Mouse (Mus musculus) heart, adult 2 months (tissue): Measurements from ENCODE around the gene Sf3b4.

Experiments used
- CTCF ChIP-seq: fragments of 200-600 bp; IDR thresholded peaks from 2 replicates; pipeline ENCODE4 v1.8.1; 2022; ENCODE audit warnings: antibody characterized with exemption, mild to moderate bottlenecking, moderate library complexity
- POLR2A ChIP-seq: fragments of 200-500 bp; IDR thresholded peaks from 2 replicates; pipeline ENCODE4 v1.6.1; 2011; ENCODE audit warnings: mild to moderate bottlenecking, low read depth, low read length, control low read depth; ENCODE audit not compliant: insufficient read depth

DNA sequence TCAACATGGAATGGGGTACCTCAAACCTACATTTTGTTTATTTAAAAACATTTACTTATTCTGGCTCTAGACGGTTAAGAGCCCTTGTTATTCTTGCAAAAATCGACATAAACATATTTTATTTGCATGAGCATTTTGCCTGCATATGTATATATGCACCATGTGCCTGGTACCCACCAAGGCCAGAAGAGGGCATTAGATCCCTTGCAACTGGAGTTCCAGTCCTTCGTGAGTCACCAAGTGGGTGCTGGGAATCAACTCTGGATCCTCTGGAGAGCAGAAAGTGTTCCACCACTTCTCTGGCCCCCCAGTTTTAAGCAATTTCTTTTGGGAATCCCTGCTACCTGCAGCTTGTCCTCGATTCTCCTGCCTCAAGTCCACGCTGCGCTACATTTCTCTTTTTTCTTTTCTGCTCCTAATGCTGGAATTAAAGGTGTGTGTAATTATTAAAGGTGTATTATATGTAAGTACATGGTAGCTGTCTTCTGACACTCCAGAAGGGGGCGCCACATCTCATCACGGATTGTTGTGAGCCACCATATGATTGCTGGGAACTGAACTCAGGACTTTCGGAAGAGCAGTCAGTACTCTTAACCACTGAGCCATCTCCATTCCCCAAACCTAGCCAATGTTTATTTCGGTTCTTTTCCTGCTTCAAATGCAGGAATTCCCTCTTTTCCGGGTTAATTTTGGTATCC lies 23.6 kb downstream of the Sf3b4 start:
- TF ChIP-seq CTCF (peak; percentile 41), POLR2A (0 out of 2 replicates have a peak, but pooled peaks have one; percentile 29)
